In genomic region chr9:40177017-40177416, GRCm38 (mm10) we compare ENCODE assay signal across 31 mouse cellular contexts. TPM values are rescaled to one million over a fixed set of nuclear protein-coding genes. Genes with fewer than 3 reads are reported as not detected.
"Had no signal": no experiment of that assay in that cellular context is flagged by ENCODE, and none has a peak within 500 bp of the region (broad histone marks: within the 10 kb centered on the region; RNA-seq: fewer than 3 reads in every experiment).

No protein-coding gene starts in this region.

- H3K27me3 ChIP-seq: heart, embryonic 13.5 days; heart, embryonic 15.5 days; hindbrain, embryonic 13.5 days; hindbrain, embryonic 15.5 days; limb, embryonic 13.5 days; limb, embryonic 15.5 days; liver, embryonic 12.5 days had no signal

- H3K9ac ChIP-seq: heart, embryonic 13.5 days; heart, embryonic 15.5 days; hindbrain, embryonic 13.5 days; hindbrain, embryonic 15.5 days; limb, embryonic 13.5 days; limb, embryonic 15.5 days; liver, embryonic 12.5 days; liver, embryonic 14.5 days had no signal

- H3K4me1 ChIP-seq: heart, embryonic 13.5 days; heart, embryonic 15.5 days; hindbrain, embryonic 13.5 days; hindbrain, embryonic 15.5 days; limb, embryonic 13.5 days; limb, embryonic 15.5 days; liver, embryonic 12.5 days had no signal

- ATAC-seq: forebrain, embryonic 16.5 days; hindbrain, postnatal 0 days; intestine, embryonic 16.5 days; liver, embryonic 12.5 days had no signal

- DNase-seq: gastrocnemius, postnatal 14 days; gastrocnemius, postnatal 36 days; heart, adult 11 months; heart, adult 2 months; heart, postnatal 14 days; heart, postnatal 36 days; layer of hippocampus, adult 9-11 months; layer of hippocampus, postnatal 36 days; left cerebral cortex, postnatal 4 days; lung, adult 18-20 months had no signal

- H3K27ac ChIP-seq: heart, adult 2 months; heart, embryonic 13.5 days; heart, embryonic 15.5 days; hindbrain, embryonic 13.5 days; hindbrain, embryonic 15.5 days; hindbrain, postnatal 0 days; limb, embryonic 13.5 days; limb, embryonic 15.5 days; liver, embryonic 12.5 days; liver, embryonic 14.5 days had no signal

- H3K36me3 ChIP-seq: heart, embryonic 13.5 days; heart, embryonic 15.5 days; hindbrain, embryonic 13.5 days; hindbrain, embryonic 15.5 days; limb, embryonic 13.5 days; limb, embryonic 15.5 days; liver, embryonic 12.5 days had no signal

- H3K4me3 ChIP-seq: heart, adult 2 months; heart, embryonic 13.5 days; heart, embryonic 15.5 days; hindbrain, embryonic 13.5 days; hindbrain, embryonic 15.5 days; limb, embryonic 13.5 days; limb, embryonic 15.5 days; liver, embryonic 12.5 days had no signal

- H3K4me2 ChIP-seq: heart, embryonic 11.5 days; heart, embryonic 13.5 days; heart, embryonic 15.5 days; hindbrain, embryonic 13.5 days; hindbrain, embryonic 15.5 days; limb, embryonic 13.5 days; limb, embryonic 15.5 days; liver, embryonic 12.5 days had no signal

- H3K9me3 ChIP-seq: heart, embryonic 13.5 days; heart, embryonic 15.5 days; hindbrain, embryonic 13.5 days; hindbrain, embryonic 15.5 days; limb, embryonic 13.5 days; limb, embryonic 15.5 days; liver, embryonic 12.5 days had no signal

RNA-seq across cellular contexts. Expression of gene Olfr986, which starts 3.7 kb away (rescaled TPM):
- polyA plus RNA-seq: forebrain, embryonic 16.5 days; frontal cortex, adult 2 months; gonadal fat pad, adult 2 months; heart, adult 2 months; heart, embryonic 15.5 days; heart, postnatal 0 days; hindbrain, embryonic 11.5 days; hindbrain, embryonic 13.5 days; hindbrain, embryonic 15.5 days; hindbrain, postnatal 0 days; intestine, embryonic 14.5 days; intestine, embryonic 16.5 days; large intestine, adult 2 months; limb, embryonic 11.5 days; limb, embryonic 15.5 days; liver, adult 2 months; liver, embryonic 12.5 days; liver, embryonic 14.5 days; liver, embryonic 16.5 days had no signal

RNA-seq across cellular contexts. Expression of gene Tmem225, which starts 29.1 kb away (rescaled TPM):
- polyA plus RNA-seq: forebrain, embryonic 16.5 days; frontal cortex, adult 2 months; gonadal fat pad, adult 2 months; heart, adult 2 months; heart, embryonic 11.5 days; heart, embryonic 13.5 days; heart, embryonic 15.5 days; heart, postnatal 0 days; hindbrain, embryonic 11.5 days; hindbrain, embryonic 13.5 days; hindbrain, embryonic 15.5 days; hindbrain, postnatal 0 days; intestine, embryonic 14.5 days; intestine, embryonic 16.5 days; large intestine, adult 2 months; limb, embryonic 11.5 days; limb, embryonic 13.5 days; limb, embryonic 15.5 days; liver, adult 2 months; liver, embryonic 12.5 days; liver, embryonic 14.5 days; liver, embryonic 16.5 days had no signal

RNA-seq across cellular contexts. Expression of gene Olfr985, which starts 47.0 kb away (rescaled TPM):
- polyA plus RNA-seq: forebrain, embryonic 16.5 days; gonadal fat pad, adult 2 months; heart, adult 2 months; heart, embryonic 11.5 days; heart, embryonic 13.5 days; heart, embryonic 15.5 days; heart, postnatal 0 days; hindbrain, embryonic 11.5 days; hindbrain, embryonic 13.5 days; hindbrain, embryonic 15.5 days; hindbrain, postnatal 0 days; intestine, embryonic 14.5 days; intestine, embryonic 16.5 days; large intestine, adult 2 months; limb, embryonic 11.5 days; limb, embryonic 13.5 days; limb, embryonic 15.5 days; liver, adult 2 months; liver, embryonic 12.5 days; liver, embryonic 14.5 days; liver, embryonic 16.5 days had no signal
